10 mouse cellular contexts compared by ENCODE assay signal in the genomic region with DNA sequence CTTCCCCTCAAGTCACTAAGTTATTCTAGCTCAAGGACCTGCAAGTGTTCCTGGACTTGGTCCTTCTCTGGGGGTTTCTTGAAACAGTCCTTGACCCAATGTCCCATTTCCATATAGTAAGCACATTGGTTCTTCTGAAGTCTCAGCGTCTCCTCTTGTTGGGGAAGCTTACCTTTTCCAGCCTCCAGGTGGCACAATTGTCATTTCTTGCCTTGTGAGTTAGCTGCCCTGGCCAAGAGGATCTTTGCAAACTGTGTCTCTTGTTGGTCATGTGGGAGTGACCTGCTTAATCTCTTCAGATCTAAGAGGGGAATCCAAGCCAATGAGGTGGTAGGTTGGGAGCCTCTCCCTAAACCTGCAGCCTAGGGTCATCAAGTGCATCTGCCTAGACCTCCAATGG. TPM values are rescaled to one million over a fixed set of nuclear protein-coding genes. Genes with fewer than 3 reads are reported as not detected.
A peak's percentile ranks its signal among the peaks of the same experiment; 100 is the strongest.
DNase-seq lines count a peak whose midpoint lies in the region; ATAC-seq and TF ChIP-seq lines count a peak whose summit lies in the region.
"Had no signal": no experiment of that assay in that cellular context is flagged by ENCODE, and none has a peak within 500 bp of the region (broad histone marks: within the 10 kb centered on the region; RNA-seq: fewer than 3 reads in every experiment).

No protein-coding gene starts in this region.

- no peaks in the 10 kb centered on the region for H3K4me1 ChIP-seq in forebrain, postnatal 0 days (ENCODE audit: insufficient read depth)
- no peaks in the 10 kb centered on the region for H3K4me1 ChIP-seq in forebrain, embryonic 13.5 days
- no peaks in the 10 kb centered on the region for H3K4me1 ChIP-seq in spleen, adult 2 months (ENCODE audit: control insufficient read depth, insufficient read depth, insufficient read length)

- H3K36me3 ChIP-seq in forebrain, postnatal 0 days (ENCODE audit: insufficient read depth) = no peaks in the 10 kb centered on the region
- H3K36me3 ChIP-seq in forebrain, embryonic 13.5 days (ENCODE audit: poor library complexity, severe bottlenecking) = no peaks in the 10 kb centered on the region
- no peaks in the 10 kb centered on the region for H3K36me3 ChIP-seq in spleen, adult 2 months (ENCODE audit: control insufficient read depth, insufficient read depth, low read length)

- no peak for DNase-seq in forebrain, postnatal 0 days
- DNase-seq in spleen, adult 2 months (ENCODE audit: low read depth in 1 of 2, low spot score in 2 of 2) = no peak
- no peak for DNase-seq in spleen, postnatal 14 days (ENCODE audit: low spot score in 2 of 2)
- peak; percentile 41 for DNase-seq in induced T-regulatory cell, adult 2 months (ENCODE audit: low read depth)
- peak; percentile 29 for DNase-seq in thymus, postnatal 25 days
- DNase-seq in layer of hippocampus, adult 18-20 months (ENCODE audit: low spot score in 2 of 2) = no peak
- DNase-seq in cerebellum, adult 18-20 months = no peak
- DNase-seq: layer of hippocampus, adult 9-11 months had no signal

- TF ChIP-seq POLR2A in spleen, adult 2 months (IDR thresholded peaks at IDR 0.05; ENCODE audit: low read depth, low read length) = no peak

- ATAC-seq in forebrain, postnatal 0 days = no peak
- no peak for ATAC-seq in forebrain, embryonic 13.5 days

- TF ChIP-seq CTCF in forebrain, postnatal 0 days (IDR thresholded peaks at IDR 0.05; ENCODE audit: low read depth) = peak; percentile 26; the same call in 1 of the 2 replicates
- TF ChIP-seq CTCF in spleen, adult 2 months (IDR thresholded peaks at IDR 0.05; ENCODE audit: extremely low read depth, insufficient read depth, insufficient read length, insufficient replicate concordance) = peak; percentile 14; the same call in 1 of the 2 replicates

- no peaks in the 10 kb centered on the region for H3K27me3 ChIP-seq in forebrain, postnatal 0 days (ENCODE audit: insufficient read depth, low read length)
- no peaks in the 10 kb centered on the region for H3K27me3 ChIP-seq in forebrain, embryonic 13.5 days
- H3K27me3 ChIP-seq in spleen, adult 2 months (ENCODE audit: control insufficient read depth, insufficient read depth, low read length) = no peaks in the 10 kb centered on the region

- H3K9me3 ChIP-seq in forebrain, postnatal 0 days (ENCODE audit: low read length) = no peaks in the 10 kb centered on the region
- 0 out of 2 replicates have a peak, but pooled peaks cover under 1% of the 10 kb centered on the region for H3K9me3 ChIP-seq in forebrain, embryonic 13.5 days (replicated peaks)

- no peak overlapping the region for H3K27ac ChIP-seq in forebrain, postnatal 0 days (ENCODE audit: low read depth, low read length)
- H3K27ac ChIP-seq in forebrain, embryonic 13.5 days = no peak overlapping the region
- no peak overlapping the region for H3K27ac ChIP-seq in spleen, adult 2 months (ENCODE audit: insufficient read depth, low read length)

- H3K4me2 ChIP-seq in forebrain, postnatal 0 days (ENCODE audit: low read depth) = no peak overlapping the region
- H3K4me2 ChIP-seq in forebrain, embryonic 13.5 days = no peak overlapping the region

- H3K4me3 ChIP-seq in forebrain, postnatal 0 days (ENCODE audit: low read depth, low read length) = no peak overlapping the region
- H3K4me3 ChIP-seq in forebrain, embryonic 13.5 days = no peak overlapping the region
- H3K4me3 ChIP-seq in spleen, adult 2 months (ENCODE audit: extremely low read depth, insufficient read depth, insufficient read length) = no peak overlapping the region
- H3K4me3 ChIP-seq: erythroblast, embryonic 14.5 days had no signal

- H3K9ac ChIP-seq in forebrain, postnatal 0 days = no peak overlapping the region
- H3K9ac ChIP-seq in forebrain, embryonic 13.5 days = no peak overlapping the region

- 10% methylated on average over 1 of the region's 1 CpGs for WGBS in forebrain, postnatal 0 days
- WGBS in forebrain, embryonic 13.5 days = 27% methylated on average over 1 of the region's 1 CpGs
- WGBS in spleen, adult 2 months = 5% methylated on average over 1 of the region's 1 CpGs

RNA-seq across cellular contexts. Expression of a gene that starts 19.3 kb away (rescaled TPM):
- 26.3 and 31.2 TPM in 2 replicates for total RNA-seq in forebrain, postnatal 0 days (2014; rRNA removed)
- polyA plus RNA-seq in forebrain, postnatal 0 days (2015; fragmentation: Nextera tagmentation; extraction: Ambion mirVana) = 19.1 and 20.4 TPM in 2 replicates
- 18.7 and 18.8 TPM in 2 replicates for polyA plus RNA-seq in forebrain, embryonic 13.5 days (2015; fragmentation: Nextera tagmentation; extraction: Ambion mirVana)
- polyA plus RNA-seq in spleen, adult 2 months (2012; rRNA removed) = 2.5 and 6.0 TPM in 2 replicates
- total RNA-seq in layer of hippocampus, adult 18-20 months (2021) = 10 to 100 TPM; 19.4 to 22.5 TPM
- polyA plus RNA-seq: erythroblast, embryonic 14.5 days had no signal

RNA-seq across cellular contexts. Expression of a gene that starts 21.6 kb away (rescaled TPM):
- total RNA-seq in forebrain, postnatal 0 days (2014; rRNA removed) = 5.2 and 8.4 TPM in 2 replicates
- polyA plus RNA-seq in forebrain, postnatal 0 days (2015; fragmentation: Nextera tagmentation; extraction: Ambion mirVana) = 2.8 and 4.3 TPM in 2 replicates
- 8.4 and 8.8 TPM in 2 replicates for polyA plus RNA-seq in forebrain, embryonic 13.5 days (2015; fragmentation: Nextera tagmentation; extraction: Ambion mirVana)
- 0.07 and 0.13 TPM in 2 replicates for polyA plus RNA-seq in spleen, adult 2 months (2012; rRNA removed)
- total RNA-seq in layer of hippocampus, adult 18-20 months (2021) = 1 to 10 TPM; 2.9 to 4.1 TPM
- polyA plus RNA-seq: erythroblast, embryonic 14.5 days had no signal

RNA-seq across cellular contexts. Expression of a gene that starts 41.2 kb away (rescaled TPM):
- total RNA-seq in forebrain, postnatal 0 days (2014; rRNA removed) = 7.5 and 12.2 TPM in 2 replicates
- 3.7 and 4.7 TPM in 2 replicates for polyA plus RNA-seq in forebrain, postnatal 0 days (2015; fragmentation: Nextera tagmentation; extraction: Ambion mirVana)
- 7.7 and 8.6 TPM in 2 replicates for polyA plus RNA-seq in forebrain, embryonic 13.5 days (2015; fragmentation: Nextera tagmentation; extraction: Ambion mirVana)
- polyA plus RNA-seq in spleen, adult 2 months (2012; rRNA removed) = 0.25 and 0.45 TPM in 2 replicates
- 10 to 100 TPM; 10.6 to 11.2 TPM for total RNA-seq in layer of hippocampus, adult 18-20 months (2021)

RNA-seq across cellular contexts. Expression of a gene that starts 58.0 kb away (rescaled TPM):
- total RNA-seq in forebrain, postnatal 0 days (2014; rRNA removed) = 7.3 and 8.4 TPM in 2 replicates
- polyA plus RNA-seq in forebrain, postnatal 0 days (2015; fragmentation: Nextera tagmentation; extraction: Ambion mirVana) = 1.6 and 2.4 TPM in 2 replicates
- polyA plus RNA-seq in forebrain, embryonic 13.5 days (2015; fragmentation: Nextera tagmentation; extraction: Ambion mirVana) = 8.1 and 8.4 TPM in 2 replicates
- 0.42 and 0.56 TPM in 2 replicates for polyA plus RNA-seq in spleen, adult 2 months (2012; rRNA removed)
- total RNA-seq in layer of hippocampus, adult 18-20 months (2021) = 10 to 100 TPM; 13.1 to 13.2 TPM
- polyA plus RNA-seq: erythroblast, embryonic 14.5 days had no signal

Comparison
In these comparisons a context has a peak if more than half of its experiments do, and no peak if none do; other contexts are left out.
1. DNase-seq: peak in induced T-regulatory cell, adult 2 months (single experiment) and thymus, postnatal 25 days (single experiment); none in forebrain, postnatal 0 days (single experiment), spleen, adult 2 months (0 of 2), spleen, postnatal 14 days (0 of 2), layer of hippocampus, adult 18-20 months (0 of 2) and cerebellum, adult 18-20 months (0 of 2).